Mouse (Mus musculus) spleen, postnatal 10 days (tissue): ENCODE measurements around the gene Cpm.

Source experiments
- DNase-seq, 2 experiments: peaks; one replicate each; pipeline ENCODE4 v3.0.0; 2021 to 2022; ENCODE audit warnings: low spot score in 2 of 2

Cpm gene

GRCm38 (mm10) chr10:117675096-117676035 lies 46.1 kb downstream of the Cpm start:
- DNase-seq, result peak in 1 of 2 experiments; percentile 64

GRCm38 (mm10) chr10:117676036-117676643 lies 46.8 kb downstream of the Cpm start:
- no peak for DNase-seq

GRCm38 (mm10) chr10:117676644-117677313 lies 47.5 kb downstream of the Cpm start:
- DNase-seq, result no peak

- DNase-seq, result no peak
Observed at GRCm38 (mm10) chr10:117677494-117678236, 48.4 kb downstream of the Cpm start.

GRCm38 (mm10) chr10:117678357-117678756 lies 49.1 kb downstream of the Cpm start:
- no peak for DNase-seq

GRCm38 (mm10) chr10:117679029-117679686 lies 49.9 kb downstream of the Cpm start:
- no peak for DNase-seq

GRCm38 (mm10) chr10:117679963-117680473 lies 50.7 kb downstream of the Cpm start:
- DNase-seq, result no peak

GRCm38 (mm10) chr10:117680868-117681513 lies 51.7 kb downstream of the Cpm start:
- no peak for DNase-seq

- no peak for DNase-seq
Observed at GRCm38 (mm10) chr10:117681543-117681942, 52.2 kb downstream of the Cpm start.

GRCm38 (mm10) chr10:117681999-117682857 lies 52.9 kb downstream of the Cpm start:
- DNase-seq, result peak in 1 of 2 experiments; percentile 58

- no peak for DNase-seq
Observed at GRCm38 (mm10) chr10:117682858-117683733, 53.8 kb downstream of the Cpm start.

GRCm38 (mm10) chr10:117683734-117684037 lies 54.4 kb downstream of the Cpm start:
- DNase-seq, result no peak

- no peak for DNase-seq
Observed at GRCm38 (mm10) chr10:117684298-117685170, 55.2 kb downstream of the Cpm start.

- DNase-seq, result no peak
Observed at GRCm38 (mm10) chr10:117685171-117685848, 56.0 kb downstream of the Cpm start.

- no peak for DNase-seq
Observed at GRCm38 (mm10) chr10:117685849-117686591, 56.7 kb downstream of the Cpm start.

GRCm38 (mm10) chr10:117687018-117687417 lies 57.7 kb downstream of the Cpm start:
- no peak for DNase-seq
